Mouse (Mus musculus) common myeloid progenitor, adult 5-6 weeks (primary cell): ENCODE data around the gene Chst1. TPM values are rescaled to one million over a fixed set of nuclear protein-coding genes. Genes with fewer than 3 reads are reported as not detected.

ENCODE experiments used
- ATAC-seq: replicated peaks from 2 replicates; pipeline ENCODE4 v1.8.0; 2016; ENCODE audit warnings: low read depth, mild to moderate bottlenecking, moderate TSS enrichment, inconsistent platforms; ENCODE audit not compliant: poor library complexity, severe bottlenecking
- total RNA-seq: library from RNA; stranded (forward); fragments of 200-1000, 187-1606 nt; gene quantifications from 2 replicates; pipeline ENCODE4 v1.2.3, GENCODE M21; 2017

Chst1 gene
- total RNA-seq, 1 experiment from 2014 or later = 0.64 TPM

- ATAC-seq = no peak
These were observed 63.1 kb downstream of the Chst1 start for GRCm38 (mm10) chr2:92662534-92663068.

Other genes starting within 250 kb of the Chst1 start
- 16.0 and 18.1 TPM in 2 replicates for gene Pex16, start 225.0 kb upstream of the Chst1 start, total RNA-seq
- gene Large2, start 224.8 kb upstream of the Chst1 start, total RNA-seq = 0.15 and 1.8 TPM in 2 replicates
- gene 1700029I15Rik, start 217.2 kb upstream of the Chst1 start, total RNA-seq = 0.68 and 2.1 TPM in 2 replicates
- not detected in 2 replicates for gene Mapk8ip1, start 198.4 kb upstream of the Chst1 start, total RNA-seq
- gene Cry2, start 165.7 kb upstream of the Chst1 start, total RNA-seq = 11.2 and 12.6 TPM in 2 replicates
- gene Slc35c1, start 139.2 kb upstream of the Chst1 start, total RNA-seq = 12.0 and 19.4 TPM in 2 replicates